11 mouse cellular contexts compared by ENCODE assay signal in the genomic region with DNA sequence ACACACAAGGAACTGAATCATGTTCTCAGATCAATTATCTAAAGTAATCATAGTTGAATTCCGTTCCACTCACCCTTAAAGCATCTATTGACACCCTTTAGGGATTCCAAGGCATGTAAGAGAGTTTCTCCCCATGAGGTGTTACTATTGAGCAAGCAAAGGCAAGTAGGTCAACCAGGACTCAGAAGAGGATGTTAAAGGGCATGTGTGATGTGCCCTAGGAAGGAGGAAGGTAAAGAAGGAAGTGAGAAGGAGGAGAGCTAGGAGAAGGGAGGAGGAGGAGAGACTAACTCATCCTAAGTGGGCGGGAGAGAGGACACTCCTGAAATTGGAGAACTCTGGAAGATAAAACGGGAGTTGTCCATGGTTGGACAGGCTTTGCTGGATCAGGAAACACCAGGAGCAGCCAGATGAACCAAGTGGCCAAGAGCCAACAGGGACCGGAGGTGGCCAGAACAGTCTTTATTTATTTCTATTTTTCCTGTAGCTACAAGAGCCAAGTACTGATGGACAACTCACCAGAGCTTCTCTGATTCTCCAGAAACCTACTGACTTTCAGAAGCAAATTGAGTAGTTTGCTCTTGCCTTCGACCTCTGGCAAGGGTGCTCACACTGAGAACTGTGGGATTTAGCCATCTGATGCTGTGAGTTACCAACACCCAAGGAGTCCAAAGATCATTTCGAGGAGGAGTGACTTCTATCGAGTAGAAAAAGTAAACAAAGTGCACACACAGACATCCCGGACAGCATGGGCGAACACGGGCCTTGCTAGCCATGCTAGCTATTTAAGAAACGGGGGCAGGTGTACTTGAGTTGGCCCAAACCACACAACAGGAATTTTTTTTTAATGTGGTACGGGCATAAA. TPM values are rescaled to one million over a fixed set of nuclear protein-coding genes. Genes with fewer than 3 reads are reported as not detected.
DNase-seq lines count a peak whose midpoint lies in the region; ATAC-seq and TF ChIP-seq lines count a peak whose summit lies in the region.
"Had no signal": no experiment of that assay in that cellular context is flagged by ENCODE, and none has a peak within 500 bp of the region (broad histone marks: within the 10 kb centered on the region; RNA-seq: fewer than 3 reads in every experiment).

No protein-coding gene starts in this region.

- H3K4me1 ChIP-seq in brown adipose tissue, adult 24 weeks (ENCODE audit: control insufficient read depth, insufficient read depth, insufficient read length, low read length) = peaks cover 4% of the 10 kb centered on the region
- H3K4me1 ChIP-seq in intestine, postnatal 0 days (replicated peaks; ENCODE audit: control insufficient read depth, insufficient read depth, low read length) = no peaks in the 10 kb centered on the region
- H3K4me1 ChIP-seq: midbrain, embryonic 12.5 days had no signal

- peak; percentile 40 to 49 for DNase-seq in heart, adult 18-20 months
- DNase-seq in heart, postnatal 4 days = no peak
- peak; percentile 53 for DNase-seq in lung, postnatal 14 days
- DNase-seq in MN1 (ENCODE audit: low spot score) = no peak
- DNase-seq in spleen, adult 18-20 months = no peak
- DNase-seq in cerebellum, postnatal 4 days (ENCODE audit: low spot score in 2 of 2) = no peak

- H3K9ac ChIP-seq in intestine, postnatal 0 days (ENCODE audit: low read depth, low read length) = no peak overlapping the region
- H3K9ac ChIP-seq: limb, embryonic 13.5 days; midbrain, embryonic 12.5 days had no signal

- H3K36me3 ChIP-seq in intestine, postnatal 0 days (ENCODE audit: control insufficient read depth, insufficient read depth) = no peaks in the 10 kb centered on the region
- H3K36me3 ChIP-seq: limb, embryonic 13.5 days; midbrain, embryonic 12.5 days had no signal

- 50% methylated on average over 12 of the region's 12 CpGs for WGBS in intestine, postnatal 0 days

- no peaks in the 10 kb centered on the region for H3K9me3 ChIP-seq in intestine, postnatal 0 days (ENCODE audit: control insufficient read depth)
- H3K9me3 ChIP-seq: limb, embryonic 13.5 days; midbrain, embryonic 12.5 days had no signal

- H3K27me3 ChIP-seq in intestine, postnatal 0 days (replicated peaks; ENCODE audit: control insufficient read depth, insufficient read depth, low read length) = no peaks in the 10 kb centered on the region
- H3K27me3 ChIP-seq: limb, embryonic 13.5 days; midbrain, embryonic 12.5 days had no signal

- no peak overlapping the region for H3K4me2 ChIP-seq in intestine, postnatal 0 days (replicated peaks; ENCODE audit: low read depth)
- H3K4me2 ChIP-seq: limb, embryonic 13.5 days; midbrain, embryonic 12.5 days had no signal

- H3K27ac ChIP-seq in brown adipose tissue, adult 24 weeks (replicated peaks; ENCODE audit: low read depth, low read length) = 0 out of 2 replicates have a peak overlapping the region, but pooled peaks have one; percentile 13
- H3K27ac ChIP-seq in intestine, postnatal 0 days (ENCODE audit: low read depth, low read length) = no peak overlapping the region
- H3K27ac ChIP-seq: limb, embryonic 13.5 days; midbrain, embryonic 12.5 days had no signal

- no peak for TF ChIP-seq CTCF in intestine, postnatal 0 days (IDR thresholded peaks at IDR 0.05; ENCODE audit: low read depth)

- ATAC-seq in intestine, postnatal 0 days = peak; percentile 47; the same call in 1 of the 2 replicates
- ATAC-seq: Patski had no signal

- H3K4me3 ChIP-seq in brown adipose tissue, adult 24 weeks (ENCODE audit: insufficient read depth, low read depth, low read length) = no peak overlapping the region
- no peak overlapping the region for H3K4me3 ChIP-seq in intestine, postnatal 0 days (ENCODE audit: low read depth, low read length)
- H3K4me3 ChIP-seq: limb, embryonic 13.5 days; midbrain, embryonic 12.5 days had no signal

RNA-seq across cellular contexts. Expression of a gene that starts 13.8 kb away (rescaled TPM):
- total RNA-seq in heart, adult 18-20 months (2021) = 10 to 100 TPM; 17.8 to 34.7 TPM
- 10 to 100 TPM; 13.3 to 15.9 TPM for total RNA-seq in heart, postnatal 4 days (2021)
- 29.9 and 41.0 TPM in 2 replicates for polyA plus RNA-seq in brown adipose tissue, adult 24 weeks (2012; ENCODE audit: insufficient read depth, insufficient read length, missing spikeins)
- 5.1 and 5.7 TPM in 2 replicates for polyA plus RNA-seq in intestine, postnatal 0 days (2015; fragmentation: Nextera tagmentation; extraction: Ambion mirVana)

Comparison
In these comparisons a context has a peak if more than half of its experiments do, and no peak if none do; other contexts are left out.
1. DNase-seq: peak in heart, adult 18-20 months (2 of 2) and lung, postnatal 14 days (single experiment); none in heart, postnatal 4 days (single experiment), MN1 (single experiment), spleen, adult 18-20 months (0 of 2) and cerebellum, postnatal 4 days (0 of 2).